Mouse (Mus musculus): Measurements from ENCODE around the gene Cct5. TPM values are rescaled to one million over a fixed set of nuclear protein-coding genes. Genes with fewer than 3 reads are reported as not detected.

The Cct5 gene
- polyA plus RNA-seq, 1 experiment from 2014 or later, result 473 TPM

- peaks cover 13% of the 10 kb centered on the region for H3K4me1 ChIP-seq
- no peaks in the 10 kb centered on the region for H3K9me3 ChIP-seq (replicated peaks)
- ATAC-seq (ENCODE audit: low FRiP score), result no peak
- no peaks in the 10 kb centered on the region for H3K36me3 ChIP-seq
- no peak overlapping the region for H3K4me3 ChIP-seq (replicated peaks)
- H3K27ac ChIP-seq (replicated peaks), result peak overlapping the region; percentile 60
- no peaks in the 10 kb centered on the region for H3K27me3 ChIP-seq (replicated peaks)
- H3K4me2 ChIP-seq, result no peak overlapping the region
- H3K9ac ChIP-seq (replicated peaks), result no peak overlapping the region
- WGBS, result 48% methylated on average over 12 of the region's 12 CpGs
Measured at GRCm38 (mm10) chr15:31627277-31628154, 25.9 kb upstream of the Cct5 start.

GRCm38 (mm10) chr15:31619521-31619920 lies 17.9 kb upstream of the Cct5 start:
- H3K27me3 ChIP-seq (replicated peaks), result no peaks in the 10 kb centered on the region
- no peaks in the 10 kb centered on the region for H3K9me3 ChIP-seq (replicated peaks)
- ATAC-seq (ENCODE audit: low FRiP score), result no peak
- H3K4me3 ChIP-seq (replicated peaks), result no peak overlapping the region
- 96% methylated on average over 8 of the region's 8 CpGs for WGBS
- H3K27ac ChIP-seq (replicated peaks), result no peak overlapping the region
- H3K36me3 ChIP-seq, result peaks cover 5% of the 10 kb centered on the region; the same call in 1 of the 2 replicates
- H3K4me2 ChIP-seq, result no peak overlapping the region
- no peaks in the 10 kb centered on the region for H3K4me1 ChIP-seq
- no peak overlapping the region for H3K9ac ChIP-seq (replicated peaks)

- no peak for ATAC-seq (ENCODE audit: low FRiP score)
- Histone ChIP-seq H3K4me2 (no peak overlapping the region), H3K9me3 (replicated peaks) (no peaks in the 10 kb centered on the region), H3K9ac (replicated peaks) (no peak overlapping the region), H3K27me3 (replicated peaks) (no peaks in the 10 kb centered on the region), H3K36me3 (peaks cover 5% of the 10 kb centered on the region; the same call in 1 of the 2 replicates), H3K4me1 (no peaks in the 10 kb centered on the region), H3K4me3 (replicated peaks) (no peak overlapping the region), H3K27ac (replicated peaks) (no peak overlapping the region)
- WGBS, result 85% methylated on average over 9 of the region's 9 CpGs
Measured at GRCm38 (mm10) chr15:31617261-31617660, 15.7 kb upstream of the Cct5 start.

DNA sequence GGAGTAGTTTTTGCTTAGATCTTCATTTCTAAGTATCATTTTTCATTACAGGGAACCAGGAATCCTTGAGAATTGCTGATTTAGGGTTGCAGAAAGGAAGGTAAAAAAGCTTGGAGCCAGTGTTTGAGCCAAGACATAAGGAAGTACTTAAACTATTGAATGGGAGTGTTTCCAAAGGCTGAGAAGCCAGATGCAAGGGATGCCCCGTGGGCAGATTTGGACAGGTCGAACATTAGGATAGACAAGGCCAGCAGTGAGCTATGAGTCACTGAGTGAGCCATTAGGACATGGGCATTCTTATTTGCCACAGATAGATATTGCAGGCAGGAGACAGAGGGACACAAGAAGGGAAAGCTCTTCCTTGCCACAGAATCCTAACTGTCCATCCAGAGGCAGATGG lies 13.1 kb upstream of the Cct5 start:
- 91% methylated on average over 2 of the region's 2 CpGs for WGBS
- no peak for ATAC-seq (ENCODE audit: low FRiP score)
- Histone ChIP-seq H3K4me2 (no peak overlapping the region), H3K4me1 (peaks cover 5% of the 10 kb centered on the region; the same call in 1 of the 2 replicates), H3K27ac (replicated peaks) (no peak overlapping the region), H3K9ac (replicated peaks) (no peak overlapping the region), H3K4me3 (replicated peaks) (no peak overlapping the region), H3K27me3 (replicated peaks) (no peaks in the 10 kb centered on the region), H3K36me3 (peaks cover 5% of the 10 kb centered on the region; the same call in 1 of the 2 replicates), H3K9me3 (replicated peaks) (no peaks in the 10 kb centered on the region)

DNA sequence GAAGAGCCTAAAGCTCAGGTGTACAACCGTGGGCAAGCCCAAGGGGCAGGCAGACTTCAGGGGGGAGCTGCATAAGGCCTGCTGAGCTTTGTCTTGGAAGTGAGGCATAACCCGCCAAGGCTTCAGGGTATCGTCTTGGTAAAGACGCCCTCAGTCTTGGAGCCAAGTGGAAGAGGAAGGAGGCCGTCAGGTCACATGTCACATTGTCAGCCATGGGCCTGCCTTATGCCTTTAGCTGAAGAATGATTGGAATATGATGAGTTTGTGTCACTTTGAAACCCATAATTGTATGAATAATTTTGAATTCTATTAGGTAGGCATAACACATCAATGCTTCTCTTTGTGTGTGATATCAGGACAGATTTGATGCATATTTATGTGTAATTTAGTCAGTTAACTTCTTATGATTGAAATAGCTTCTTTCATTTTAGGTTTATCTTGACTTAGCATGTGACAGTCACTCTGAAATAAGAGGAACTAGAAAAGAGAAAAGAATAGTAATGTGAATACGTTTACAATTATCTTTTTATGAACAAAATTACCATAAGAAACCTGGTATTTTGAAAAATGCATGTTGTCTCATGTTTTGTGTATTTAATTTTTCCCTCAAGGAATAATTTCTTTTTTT lies 12.3 kb upstream of the Cct5 start:
- no peak overlapping the region for H3K27ac ChIP-seq (replicated peaks)
- no peak for ATAC-seq (ENCODE audit: low FRiP score)
- H3K9me3 ChIP-seq (replicated peaks), result no peaks in the 10 kb centered on the region
- H3K36me3 ChIP-seq, result peaks cover 5% of the 10 kb centered on the region; the same call in 1 of the 2 replicates
- no peaks in the 10 kb centered on the region for H3K27me3 ChIP-seq (replicated peaks)
- no peak overlapping the region for H3K4me3 ChIP-seq (replicated peaks)
- H3K4me1 ChIP-seq, result peaks cover 8% of the 10 kb centered on the region; the same call in 1 of the 2 replicates
- H3K4me2 ChIP-seq, result no peak overlapping the region
- 90% methylated on average over 6 of the region's 6 CpGs for WGBS
- H3K9ac ChIP-seq (replicated peaks), result no peak overlapping the region

GRCm38 (mm10) chr15:31611976-31612375 lies 10.4 kb upstream of the Cct5 start:
- no peak overlapping the region for H3K9ac ChIP-seq (replicated peaks)
- H3K4me2 ChIP-seq, result no peak overlapping the region
- peaks cover 13% of the 10 kb centered on the region; the same call in 1 of the 2 replicates for H3K4me1 ChIP-seq
- 90% methylated on average over 4 of the region's 4 CpGs for WGBS
- no peaks in the 10 kb centered on the region for H3K27me3 ChIP-seq (replicated peaks)
- no peaks in the 10 kb centered on the region for H3K9me3 ChIP-seq (replicated peaks)
- no peaks in the 10 kb centered on the region for H3K36me3 ChIP-seq
- no peak overlapping the region for H3K27ac ChIP-seq (replicated peaks)
- H3K4me3 ChIP-seq (replicated peaks), result no peak overlapping the region
- no peak for ATAC-seq (ENCODE audit: low FRiP score)

- Histone ChIP-seq H3K9me3 (replicated peaks) (no peaks in the 10 kb centered on the region), H3K36me3 (no peaks in the 10 kb centered on the region), H3K4me3 (replicated peaks) (no peak overlapping the region), H3K27ac (replicated peaks) (no peak overlapping the region), H3K4me2 (no peak overlapping the region), H3K9ac (replicated peaks) (no peak overlapping the region), H3K4me1 (peaks cover 13% of the 10 kb centered on the region; the same call in 1 of the 2 replicates), H3K27me3 (replicated peaks) (no peaks in the 10 kb centered on the region)
- WGBS, result 65% methylated on average over 3 of the region's 3 CpGs
- ATAC-seq (ENCODE audit: low FRiP score), result peak; percentile 79
Measured at GRCm38 (mm10) chr15:31611027-31611426, 9.4 kb upstream of the Cct5 start.

DNA sequence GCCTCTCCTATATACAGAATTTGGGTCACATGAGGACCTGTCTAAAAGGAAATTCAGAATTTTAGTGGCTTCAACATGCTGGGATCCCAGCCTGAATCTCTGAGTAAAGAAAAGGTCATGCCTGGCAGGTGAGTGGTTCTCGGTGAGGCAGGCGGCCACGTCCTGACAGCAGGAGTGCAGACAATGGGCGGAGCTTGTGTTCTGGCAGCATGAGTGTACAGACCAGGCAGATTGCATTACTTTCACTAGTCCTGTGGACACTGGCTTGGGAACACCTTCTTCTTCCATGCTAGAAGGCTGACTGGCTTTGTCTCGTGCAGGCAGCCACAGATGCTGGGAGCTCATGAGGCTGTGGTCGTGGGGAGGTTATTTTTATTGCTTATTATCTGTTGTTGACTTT lies 5.2 kb upstream of the Cct5 start:
- no peak for ATAC-seq (ENCODE audit: low FRiP score)
- 62% methylated on average over 6 of the region's 6 CpGs for WGBS

GRCm38 (mm10) chr15:31603113-31603512 lies 1.5 kb upstream of the Cct5 start:
- Histone ChIP-seq H3K4me2 (peak overlapping the region; percentile 93), H3K27me3 (replicated peaks) (no peaks in the 10 kb centered on the region), H3K36me3 (no peaks in the 10 kb centered on the region), H3K9ac (replicated peaks) (peak overlapping the region; percentile 73), H3K4me3 (replicated peaks) (peak overlapping the region; percentile 78), H3K9me3 (replicated peaks) (no peaks in the 10 kb centered on the region), H3K4me1 (peaks cover 39% of the 10 kb centered on the region), H3K27ac (replicated peaks) (peak overlapping the region; percentile 92; the same call in 1 of the 2 replicates)
- ATAC-seq (ENCODE audit: low FRiP score), result no peak
- WGBS, result 85% methylated on average over 13 of the region's 13 CpGs

More for the DNA sequence above, 5.2 kb upstream of the Cct5 start:
- Histone ChIP-seq H3K27me3 (replicated peaks) (no peaks in the 10 kb centered on the region), H3K9ac (replicated peaks) (no peak overlapping the region), H3K4me3 (replicated peaks) (no peak overlapping the region), H3K4me1 (peaks cover 23% of the 10 kb centered on the region), H3K27ac (replicated peaks) (no peak overlapping the region), H3K9me3 (replicated peaks) (no peaks in the 10 kb centered on the region), H3K36me3 (no peaks in the 10 kb centered on the region), H3K4me2 (no peak overlapping the region)

DNA sequence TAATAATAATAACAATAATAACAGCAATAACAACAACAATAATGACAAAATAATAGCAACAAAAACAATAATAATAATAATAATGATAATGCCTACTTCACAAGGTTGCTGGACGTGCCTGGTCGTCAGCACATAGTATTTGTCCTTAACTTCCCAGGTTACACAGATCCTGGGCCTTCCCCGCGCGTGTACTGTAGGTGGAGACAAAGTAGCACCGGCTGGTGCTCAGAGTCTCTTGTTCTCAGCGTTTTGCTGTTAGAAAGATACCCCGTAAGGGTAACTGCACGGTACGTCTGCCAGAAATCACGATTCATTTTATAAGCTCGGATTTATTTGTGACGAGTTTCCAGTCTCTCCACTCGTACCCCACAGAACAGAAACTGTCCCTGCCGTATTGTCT lies 822 bp upstream of the Cct5 start:
- ATAC-seq (ENCODE audit: low FRiP score), result peak; percentile 79
- Histone ChIP-seq H3K27me3 (replicated peaks) (no peaks in the 10 kb centered on the region), H3K9ac (replicated peaks) (peak overlapping the region; percentile 73), H3K4me1 (peaks cover 39% of the 10 kb centered on the region), H3K4me3 (replicated peaks) (peak overlapping the region; percentile 78), H3K4me2 (peak overlapping the region; percentile 93), H3K36me3 (0 out of 2 replicates have a peak, but pooled peaks cover 2% of the 10 kb centered on the region), H3K27ac (replicated peaks) (peak overlapping the region; percentile 92), H3K9me3 (replicated peaks) (no peaks in the 10 kb centered on the region)
- 2% methylated on average over 15 of the region's 15 CpGs for WGBS

DNA sequence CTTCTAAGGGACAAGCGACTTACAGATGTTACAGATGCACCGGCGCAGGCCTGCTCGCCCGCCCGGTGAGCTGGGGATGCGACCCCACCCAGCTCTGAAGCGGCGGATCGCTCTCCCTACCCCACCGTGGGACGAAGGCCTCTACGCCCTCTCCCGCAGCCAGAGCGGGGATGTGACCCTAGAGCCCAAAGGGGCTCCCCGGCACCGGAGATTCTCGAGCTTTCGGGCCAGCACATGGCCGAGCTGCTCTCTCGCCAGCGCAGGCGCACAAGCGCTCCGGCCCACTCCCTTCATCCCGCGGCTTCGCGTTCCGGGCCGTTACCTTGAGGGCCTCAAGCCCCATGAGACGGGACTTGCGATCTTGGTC lies 342 bp downstream of the Cct5 start:
- peaks cover 10% of the 10 kb centered on the region; the same call in 1 of the 2 replicates for H3K36me3 ChIP-seq
- peaks cover 39% of the 10 kb centered on the region for H3K4me1 ChIP-seq
- peak; percentile 81 for ATAC-seq (ENCODE audit: low FRiP score)
- peak overlapping the region; percentile 78 for H3K4me3 ChIP-seq (replicated peaks)
- H3K27ac ChIP-seq (replicated peaks), result peak overlapping the region; percentile 92
- H3K9me3 ChIP-seq (replicated peaks), result no peaks in the 10 kb centered on the region
- peak overlapping the region; percentile 73 for H3K9ac ChIP-seq (replicated peaks)
- WGBS, result under 1% methylated on average over 33 of the region's 33 CpGs
- peak overlapping the region; percentile 93 for H3K4me2 ChIP-seq
- H3K27me3 ChIP-seq (replicated peaks), result no peaks in the 10 kb centered on the region

- H3K4me3 ChIP-seq (replicated peaks), result peak overlapping the region; percentile 78
- H3K36me3 ChIP-seq, result peaks cover 23% of the 10 kb centered on the region
- peak overlapping the region; percentile 93 for H3K4me2 ChIP-seq
- H3K9me3 ChIP-seq (replicated peaks), result no peaks in the 10 kb centered on the region
- ATAC-seq (ENCODE audit: low FRiP score), result no peak
- 72% methylated on average over 4 of the region's 4 CpGs for WGBS
- no peaks in the 10 kb centered on the region for H3K27me3 ChIP-seq (replicated peaks)
- peaks cover 39% of the 10 kb centered on the region for H3K4me1 ChIP-seq
- H3K9ac ChIP-seq (replicated peaks), result no peak overlapping the region
- no peak overlapping the region for H3K27ac ChIP-seq (replicated peaks)
Measured at GRCm38 (mm10) chr15:31599834-31600233, 1.8 kb downstream of the Cct5 start.
